Mouse (Mus musculus): ENCODE measurements around the gene Ecsit. TPM values are rescaled to one million over a fixed set of nuclear protein-coding genes. Genes with fewer than 3 reads are reported as not detected.

Ecsit gene
- polyA plus RNA-seq, 1 experiment from 2014 or later, result 56.2 TPM

GRCm38 (mm10) chr9:22050351-22050889 lies 34.8 kb downstream of the Ecsit start:
- H3K4me1 ChIP-seq (replicated peaks; ENCODE audit: insufficient read depth, low read length), result peaks cover 16% of the 10 kb centered on the region
- no peaks in the 10 kb centered on the region for H3K9me3 ChIP-seq (replicated peaks; ENCODE audit: low read length)
- H3K27me3 ChIP-seq (ENCODE audit: insufficient read depth, low read length), result peaks cover 38% of the 10 kb centered on the region
- TF ChIP-seq CTCF (IDR thresholded peaks at IDR 0.05; ENCODE audit: low read depth), result no peak
- no peak overlapping the region for H3K9ac ChIP-seq (ENCODE audit: low read depth, low read length)
- no peak overlapping the region for H3K27ac ChIP-seq
- DNase-seq (ENCODE audit: low spot score) (peak; percentile 28), ATAC-seq (replicated peaks; ENCODE audit: low FRiP score, low read depth) (no peak; the same call in 1 of the 2 replicates)
- peak overlapping the region; percentile 62 for H3K4me2 ChIP-seq (ENCODE audit: low read length)
- peak overlapping the region; percentile 21 for H3K4me3 ChIP-seq (replicated peaks; ENCODE audit: low read depth, low read length)
- WGBS, result 2% methylated on average over 42 of the region's 43 CpGs
- no peaks in the 10 kb centered on the region for H3K36me3 ChIP-seq (ENCODE audit: insufficient read depth, low read length)

- 57% methylated on average over 4 of the region's 4 CpGs for WGBS
- Histone ChIP-seq H3K9ac (ENCODE audit: low read depth, low read length) (no peak overlapping the region), H3K4me1 (replicated peaks; ENCODE audit: insufficient read depth, low read length) (peaks cover 16% of the 10 kb centered on the region), H3K27ac (no peak overlapping the region), H3K36me3 (ENCODE audit: insufficient read depth, low read length) (no peaks in the 10 kb centered on the region), H3K4me2 (ENCODE audit: low read length) (no peak overlapping the region), H3K27me3 (ENCODE audit: insufficient read depth, low read length) (peaks cover 38% of the 10 kb centered on the region), H3K9me3 (replicated peaks; ENCODE audit: low read length) (no peaks in the 10 kb centered on the region), H3K4me3 (replicated peaks; ENCODE audit: low read depth, low read length) (0 out of 2 replicates have a peak overlapping the region, but pooled peaks have one; percentile 21)
- DNase-seq (ENCODE audit: low spot score), result no peak
- no peak for TF ChIP-seq CTCF (IDR thresholded peaks at IDR 0.05; ENCODE audit: low read depth)
- no peak for ATAC-seq (replicated peaks; ENCODE audit: low FRiP score, low read depth)
These were observed 35.4 kb downstream of the Ecsit start for GRCm38 (mm10) chr9:22049721-22050270.

GRCm38 (mm10) chr9:22049315-22049714 lies 35.9 kb downstream of the Ecsit start:
- H3K4me2 ChIP-seq (ENCODE audit: low read length), result no peak overlapping the region
- H3K27me3 ChIP-seq (ENCODE audit: insufficient read depth, low read length), result peaks cover 35% of the 10 kb centered on the region
- ATAC-seq (replicated peaks; ENCODE audit: low FRiP score, low read depth) (no peak), DNase-seq (ENCODE audit: low spot score) (no peak)
- no peak overlapping the region for H3K27ac ChIP-seq
- no peak overlapping the region for H3K4me3 ChIP-seq (replicated peaks; ENCODE audit: low read depth, low read length)
- no peak overlapping the region for H3K9ac ChIP-seq (ENCODE audit: low read depth, low read length)
- H3K36me3 ChIP-seq (ENCODE audit: insufficient read depth, low read length), result no peaks in the 10 kb centered on the region
- H3K9me3 ChIP-seq (replicated peaks; ENCODE audit: low read length), result no peaks in the 10 kb centered on the region
- WGBS, result 82% methylated on average over 11 of the region's 11 CpGs
- TF ChIP-seq CTCF (IDR thresholded peaks at IDR 0.05; ENCODE audit: low read depth), result no peak
- peaks cover 11% of the 10 kb centered on the region for H3K4me1 ChIP-seq (replicated peaks; ENCODE audit: insufficient read depth, low read length)

GRCm38 (mm10) chr9:22047329-22047728 lies 37.9 kb downstream of the Ecsit start:
- Histone ChIP-seq H3K9me3 (replicated peaks; ENCODE audit: low read length) (no peaks in the 10 kb centered on the region), H3K4me3 (replicated peaks; ENCODE audit: low read depth, low read length) (no peak overlapping the region), H3K4me1 (replicated peaks; ENCODE audit: insufficient read depth, low read length) (peaks cover 10% of the 10 kb centered on the region), H3K9ac (ENCODE audit: low read depth, low read length) (no peak overlapping the region), H3K27ac (no peak overlapping the region), H3K27me3 (ENCODE audit: insufficient read depth, low read length) (peaks cover 25% of the 10 kb centered on the region), H3K36me3 (ENCODE audit: insufficient read depth, low read length) (no peaks in the 10 kb centered on the region), H3K4me2 (ENCODE audit: low read length) (no peak overlapping the region)
- ATAC-seq (replicated peaks; ENCODE audit: low FRiP score, low read depth) (no peak), DNase-seq (ENCODE audit: low spot score) (no peak)
- 51% methylated on average over 9 of the region's 9 CpGs for WGBS
- TF ChIP-seq CTCF (IDR thresholded peaks at IDR 0.05; ENCODE audit: low read depth), result no peak

GRCm38 (mm10) chr9:22041832-22042231 lies 43.4 kb downstream of the Ecsit start:
- H3K9ac ChIP-seq (ENCODE audit: low read depth, low read length), result no peak overlapping the region
- no peak overlapping the region for H3K4me3 ChIP-seq (replicated peaks; ENCODE audit: low read depth, low read length)
- H3K27me3 ChIP-seq (ENCODE audit: insufficient read depth, low read length), result no peaks in the 10 kb centered on the region
- WGBS, result 48% methylated on average over 2 of the region's 2 CpGs
- H3K4me1 ChIP-seq (replicated peaks; ENCODE audit: insufficient read depth, low read length), result no peaks in the 10 kb centered on the region
- H3K4me2 ChIP-seq (ENCODE audit: low read length), result no peak overlapping the region
- no peak for TF ChIP-seq CTCF (IDR thresholded peaks at IDR 0.05; ENCODE audit: low read depth)
- no peaks in the 10 kb centered on the region for H3K36me3 ChIP-seq (ENCODE audit: insufficient read depth, low read length)
- no peak overlapping the region for H3K27ac ChIP-seq
- DNase-seq (ENCODE audit: low spot score) (no peak), ATAC-seq (replicated peaks; ENCODE audit: low FRiP score, low read depth) (no peak)
- H3K9me3 ChIP-seq (replicated peaks; ENCODE audit: low read length), result no peaks in the 10 kb centered on the region

- DNase-seq (ENCODE audit: low spot score), result no peak
- WGBS, result 52% methylated on average over 10 of the region's 10 CpGs
- no peak for TF ChIP-seq CTCF (IDR thresholded peaks at IDR 0.05; ENCODE audit: low read depth)
- Histone ChIP-seq H3K9me3 (replicated peaks; ENCODE audit: low read length) (no peaks in the 10 kb centered on the region), H3K4me2 (ENCODE audit: low read length) (no peak overlapping the region), H3K36me3 (ENCODE audit: insufficient read depth, low read length) (no peaks in the 10 kb centered on the region), H3K9ac (ENCODE audit: low read depth, low read length) (no peak overlapping the region), H3K27me3 (ENCODE audit: insufficient read depth, low read length) (no peaks in the 10 kb centered on the region), H3K4me3 (replicated peaks; ENCODE audit: low read depth, low read length) (no peak overlapping the region), H3K4me1 (replicated peaks; ENCODE audit: insufficient read depth, low read length) (no peaks in the 10 kb centered on the region), H3K27ac (no peak overlapping the region)
- ATAC-seq (replicated peaks; ENCODE audit: low FRiP score, low read depth), result no peak
These were observed 47.4 kb downstream of the Ecsit start for GRCm38 (mm10) chr9:22037826-22038225.
